Mouse (Mus musculus): Measurements from ENCODE around the gene Cth. TPM values are rescaled to one million over a fixed set of nuclear protein-coding genes. Genes with fewer than 3 reads are reported as not detected.

Cth gene
- polyA plus RNA-seq, 1 experiment from 2014 or later, result 2.3 TPM

GRCm38 (mm10) chr3:157884081-157884643, 40.7 kb downstream of the Cth start:
- Histone ChIP-seq H3K9ac (no peak overlapping the region), H3K4me2 (replicated peaks) (no peak overlapping the region), H3K9me3 (ENCODE audit: control insufficient read depth, low read length) (no peaks in the 10 kb centered on the region), H3K4me3 (replicated peaks; ENCODE audit: low read length) (no peak overlapping the region), H3K27ac (no peak overlapping the region), H3K4me1 (replicated peaks; ENCODE audit: control insufficient read depth, insufficient read depth, low read length) (no peaks in the 10 kb centered on the region), H3K36me3 (replicated peaks; ENCODE audit: control insufficient read depth, insufficient read depth) (no peaks in the 10 kb centered on the region), H3K27me3 (ENCODE audit: control insufficient read depth, insufficient read depth, low read length) (no peaks in the 10 kb centered on the region)
- ATAC-seq (ENCODE audit: low FRiP score), result no peak
- DNase-seq (ENCODE audit: low spot score), result no peak
- 91% methylated on average over 6 of the region's 6 CpGs for WGBS

GRCm38 (mm10) chr3:157883085-157883484, 41.8 kb downstream of the Cth start:
- Histone ChIP-seq H3K9ac (no peak overlapping the region), H3K27me3 (ENCODE audit: control insufficient read depth, insufficient read depth, low read length) (no peaks in the 10 kb centered on the region), H3K27ac (no peak overlapping the region), H3K4me2 (replicated peaks) (no peak overlapping the region), H3K9me3 (ENCODE audit: control insufficient read depth, low read length) (no peaks in the 10 kb centered on the region), H3K4me1 (replicated peaks; ENCODE audit: control insufficient read depth, insufficient read depth, low read length) (no peaks in the 10 kb centered on the region), H3K4me3 (replicated peaks; ENCODE audit: low read length) (no peak overlapping the region), H3K36me3 (replicated peaks; ENCODE audit: control insufficient read depth, insufficient read depth) (no peaks in the 10 kb centered on the region)
- ATAC-seq (ENCODE audit: low FRiP score) (no peak), DNase-seq (ENCODE audit: low spot score) (no peak)
- 77% methylated on average over 4 of the region's 4 CpGs for WGBS

- no peak for DNase-seq (ENCODE audit: low spot score)
- H3K9ac ChIP-seq, result no peak overlapping the region
- H3K9me3 ChIP-seq (ENCODE audit: control insufficient read depth, low read length), result no peaks in the 10 kb centered on the region
- 0 out of 2 replicates have a peak, but pooled peaks have one; percentile 6 for ATAC-seq (ENCODE audit: low FRiP score)
- H3K36me3 ChIP-seq (replicated peaks; ENCODE audit: control insufficient read depth, insufficient read depth), result no peaks in the 10 kb centered on the region
- no peaks in the 10 kb centered on the region for H3K27me3 ChIP-seq (ENCODE audit: control insufficient read depth, insufficient read depth, low read length)
- WGBS, result 90% methylated on average over 3 of the region's 3 CpGs
- H3K4me1 ChIP-seq (replicated peaks; ENCODE audit: control insufficient read depth, insufficient read depth, low read length), result no peaks in the 10 kb centered on the region
- no peak overlapping the region for H3K4me2 ChIP-seq (replicated peaks)
- H3K27ac ChIP-seq, result no peak overlapping the region
- no peak overlapping the region for H3K4me3 ChIP-seq (replicated peaks; ENCODE audit: low read length)
These were observed 42.9 kb downstream of the Cth start for GRCm38 (mm10) chr3:157881992-157882391.

- WGBS, result 91% methylated on average over 3 of the region's 3 CpGs
- no peak overlapping the region for H3K4me3 ChIP-seq (replicated peaks; ENCODE audit: low read length)
These were observed 43.9 kb downstream of the Cth start for GRCm38 (mm10) chr3:157880983-157881382.

GRCm38 (mm10) chr3:157877847-157878246, 47.0 kb downstream of the Cth start:
- H3K36me3 ChIP-seq (replicated peaks; ENCODE audit: control insufficient read depth, insufficient read depth), result no peaks in the 10 kb centered on the region
- no peak overlapping the region for H3K9ac ChIP-seq
- no peaks in the 10 kb centered on the region for H3K27me3 ChIP-seq (ENCODE audit: control insufficient read depth, insufficient read depth, low read length)
- H3K4me1 ChIP-seq (replicated peaks; ENCODE audit: control insufficient read depth, insufficient read depth, low read length), result no peaks in the 10 kb centered on the region
- H3K4me3 ChIP-seq (replicated peaks; ENCODE audit: low read length), result no peak overlapping the region
- H3K9me3 ChIP-seq (ENCODE audit: control insufficient read depth, low read length), result no peaks in the 10 kb centered on the region
- H3K4me2 ChIP-seq (replicated peaks), result no peak overlapping the region
- H3K27ac ChIP-seq, result no peak overlapping the region
- no peak for ATAC-seq (ENCODE audit: low FRiP score)
- no peak for DNase-seq (ENCODE audit: low spot score)

More at GRCm38 (mm10) chr3:157880983-157881382, 43.9 kb downstream of the Cth start:
- H3K4me1 ChIP-seq (replicated peaks; ENCODE audit: control insufficient read depth, insufficient read depth, low read length), result no peaks in the 10 kb centered on the region
- no peaks in the 10 kb centered on the region for H3K27me3 ChIP-seq (ENCODE audit: control insufficient read depth, insufficient read depth, low read length)
- H3K27ac ChIP-seq, result no peak overlapping the region
- no peak for ATAC-seq (ENCODE audit: low FRiP score)
- no peaks in the 10 kb centered on the region for H3K9me3 ChIP-seq (ENCODE audit: control insufficient read depth, low read length)
- no peak overlapping the region for H3K9ac ChIP-seq
- no peak for DNase-seq (ENCODE audit: low spot score)
- no peaks in the 10 kb centered on the region for H3K36me3 ChIP-seq (replicated peaks; ENCODE audit: control insufficient read depth, insufficient read depth)
- H3K4me2 ChIP-seq (replicated peaks), result no peak overlapping the region

GRCm38 (mm10) chr3:157876439-157877156, 48.3 kb downstream of the Cth start:
- no peak for ATAC-seq (ENCODE audit: low FRiP score)
- no peak overlapping the region for H3K4me3 ChIP-seq (replicated peaks; ENCODE audit: low read length)
- no peaks in the 10 kb centered on the region for H3K36me3 ChIP-seq (replicated peaks; ENCODE audit: control insufficient read depth, insufficient read depth)
- H3K9ac ChIP-seq, result no peak overlapping the region
- WGBS, result 52% methylated on average over 11 of the region's 11 CpGs
- no peak overlapping the region for H3K27ac ChIP-seq
- H3K4me1 ChIP-seq (replicated peaks; ENCODE audit: control insufficient read depth, insufficient read depth, low read length), result no peaks in the 10 kb centered on the region
- H3K4me2 ChIP-seq (replicated peaks), result no peak overlapping the region
- no peaks in the 10 kb centered on the region for H3K9me3 ChIP-seq (ENCODE audit: control insufficient read depth, low read length)
- peak; percentile 80 for DNase-seq (ENCODE audit: low spot score)
- H3K27me3 ChIP-seq (ENCODE audit: control insufficient read depth, insufficient read depth, low read length), result no peaks in the 10 kb centered on the region

- ATAC-seq (ENCODE audit: low FRiP score), result no peak
- 89% methylated on average over 4 of the region's 4 CpGs for WGBS
These were observed 52.0 kb downstream of the Cth start for GRCm38 (mm10) chr3:157872897-157873296.

GRCm38 (mm10) chr3:157867836-157868235, 57.0 kb downstream of the Cth start:
- Histone ChIP-seq H3K27me3 (ENCODE audit: control insufficient read depth, insufficient read depth, low read length) (no peaks in the 10 kb centered on the region), H3K36me3 (replicated peaks; ENCODE audit: control insufficient read depth, insufficient read depth) (no peaks in the 10 kb centered on the region), H3K4me3 (replicated peaks; ENCODE audit: low read length) (no peak overlapping the region), H3K9ac (no peak overlapping the region), H3K4me1 (replicated peaks; ENCODE audit: control insufficient read depth, insufficient read depth, low read length) (no peaks in the 10 kb centered on the region), H3K9me3 (ENCODE audit: control insufficient read depth, low read length) (no peaks in the 10 kb centered on the region), H3K27ac (no peak overlapping the region), H3K4me2 (replicated peaks) (no peak overlapping the region)
- no peak for DNase-seq (ENCODE audit: low spot score)
- WGBS, result 87% methylated on average over 2 of the region's 2 CpGs
- ATAC-seq (ENCODE audit: low FRiP score), result no peak

More at GRCm38 (mm10) chr3:157872897-157873296, 52.0 kb downstream of the Cth start:
- Histone ChIP-seq H3K27me3 (ENCODE audit: control insufficient read depth, insufficient read depth, low read length) (no peaks in the 10 kb centered on the region), H3K4me1 (replicated peaks; ENCODE audit: control insufficient read depth, insufficient read depth, low read length) (no peaks in the 10 kb centered on the region), H3K4me2 (replicated peaks) (no peak overlapping the region), H3K36me3 (replicated peaks; ENCODE audit: control insufficient read depth, insufficient read depth) (no peaks in the 10 kb centered on the region), H3K9ac (no peak overlapping the region), H3K4me3 (replicated peaks; ENCODE audit: low read length) (no peak overlapping the region), H3K9me3 (ENCODE audit: control insufficient read depth, low read length) (no peaks in the 10 kb centered on the region), H3K27ac (no peak overlapping the region)
- no peak for DNase-seq (ENCODE audit: low spot score)

GRCm38 (mm10) chr3:157866251-157866650, 58.6 kb downstream of the Cth start:
- WGBS, result 80% methylated on average over 4 of the region's 4 CpGs
- Histone ChIP-seq H3K9ac (no peak overlapping the region), H3K4me3 (replicated peaks; ENCODE audit: low read length) (no peak overlapping the region), H3K9me3 (ENCODE audit: control insufficient read depth, low read length) (no peaks in the 10 kb centered on the region), H3K36me3 (replicated peaks; ENCODE audit: control insufficient read depth, insufficient read depth) (no peaks in the 10 kb centered on the region), H3K27ac (no peak overlapping the region), H3K27me3 (ENCODE audit: control insufficient read depth, insufficient read depth, low read length) (no peaks in the 10 kb centered on the region), H3K4me2 (replicated peaks) (no peak overlapping the region), H3K4me1 (replicated peaks; ENCODE audit: control insufficient read depth, insufficient read depth, low read length) (no peaks in the 10 kb centered on the region)
- DNase-seq (ENCODE audit: low spot score) (no peak), ATAC-seq (ENCODE audit: low FRiP score) (no peak)

Data from hindbrain, embryonic 14.5 days (tissue).